Mouse (Mus musculus) stomach, postnatal 0 days (tissue): ENCODE results near the gene Iqch.

Experiments
- CTCF ChIP-seq: IDR thresholded peaks from 2 replicates; pipeline ENCODE4 v1.5.1; 2016; ENCODE audit warnings: antibody characterized with exemption, low read depth, mild to moderate bottlenecking, moderate library complexity
- EP300 ChIP-seq: optimal IDR thresholded peaks from 2 replicates; pipeline ENCODE3; 2016; ENCODE audit warnings: antibody characterized with exemption

DNA sequence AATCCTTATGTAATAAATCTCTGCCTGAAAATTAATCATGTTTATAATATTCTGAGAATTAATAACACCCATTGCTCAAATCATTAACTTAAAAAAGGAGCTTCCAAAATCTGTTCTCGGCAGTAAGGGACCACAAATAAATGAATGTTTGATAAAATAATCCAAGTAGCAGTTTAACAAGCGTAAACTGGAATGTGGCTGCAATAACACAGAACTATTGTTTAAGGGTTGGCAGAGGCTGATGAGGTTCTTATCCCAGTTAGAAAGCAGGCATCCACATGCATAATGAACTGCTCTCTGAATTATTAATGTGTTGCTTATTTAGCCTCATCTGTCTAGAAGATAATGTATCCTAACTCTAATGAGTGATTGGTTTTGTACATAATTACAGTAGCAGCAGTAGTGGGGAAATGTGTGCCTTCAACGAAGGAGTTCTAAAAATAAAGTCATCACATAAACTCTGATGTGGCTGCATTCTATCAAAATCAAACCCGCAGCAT, 151.7 kb downstream of the Iqch start:
- no peak for TF ChIP-seq CTCF
- TF ChIP-seq EP300 = no peak
